Mouse (Mus musculus) kidney, postnatal 0 days (tissue): ENCODE data around the gene Crip3. TPM values are rescaled to one million over a fixed set of nuclear protein-coding genes. Genes with fewer than 3 reads are reported as not detected.

ENCODE experiments used
- ATAC-seq: fragments of 200-750 bp; cut with Nextera tagmentation; replicated peaks from 2 replicates; pipeline ENCODE4 v1.8.0; 2017; ENCODE audit warnings: low read depth, moderate number of reproducible peaks, moderate TSS enrichment, moderate library complexity; ENCODE audit not compliant: low FRiP score
- DNase-seq: peaks from one replicate; pipeline ENCODE4 v3.0.0-alpha.2; 2016; ENCODE audit warnings: low spot score
- H3K27ac ChIP-seq: fragments of 300-500 bp; sonication (generic); 2 replicates; pipeline ENCODE4 v1.5.1; 2014; ENCODE audit warnings: mild to moderate bottlenecking
- H3K27me3 ChIP-seq: fragments of 300-500 bp; sonication (generic); 2 replicates; pipeline ENCODE4 v1.6.1; 2014; ENCODE audit warnings: low read length, mixed read lengths; ENCODE audit not compliant: insufficient read depth
- H3K36me3 ChIP-seq: fragments of 300-500 bp; sonication (generic); 2 replicates; pipeline ENCODE4 v1.6.1; 2014; ENCODE audit warnings: low read length, mixed read lengths; ENCODE audit not compliant: insufficient read depth
- H3K4me1 ChIP-seq: fragments of 300-500 bp; sonication (generic); replicated peaks from 2 replicates; pipeline ENCODE4 v1.6.1; 2014; ENCODE audit warnings: antibody characterized with exemption, low read length, mixed read lengths; ENCODE audit not compliant: insufficient read depth
- H3K4me2 ChIP-seq: fragments of 300-500 bp; sonication (generic); 2 replicates; pipeline ENCODE4 v1.6.1; 2014; ENCODE audit warnings: mild to moderate bottlenecking, low read length, moderate library complexity, mixed read lengths
- H3K4me3 ChIP-seq: fragments of 300-500 bp; sonication (generic); replicated peaks from 2 replicates; pipeline ENCODE4 v1.5.1; 2014; ENCODE audit warnings: low read depth, low read length
- H3K9ac ChIP-seq: fragments of 300-500 bp; sonication (generic); 2 replicates; pipeline ENCODE4 v1.6.1; 2014; ENCODE audit warnings: low read depth, low read length
- H3K9me3 ChIP-seq: fragments of 300-500 bp; sonication (generic); replicated peaks from 2 replicates; pipeline ENCODE4 v1.6.1; 2016; ENCODE audit warnings: low read length, inconsistent platforms, mixed read lengths
- CTCF ChIP-seq: IDR thresholded peaks from 2 replicates; pipeline ENCODE4 v1.5.1; 2016; ENCODE audit warnings: antibody characterized with exemption, low read depth, mild to moderate bottlenecking, moderate library complexity
- WGBS: fragments of 180-500 bp; shearing (Covaris S2); extraction: QIAGEN DNeasy Blood & Tissue Kit; methylation state at CpG from one replicate; pipeline ENCODE4 v1.1.7; 2014; 5-methylcytosine and 5-hydroxymethylcytosine counted together
- polyA plus RNA-seq: library from polyadenylated mRNA; unstranded; fragments of >200 nt; fragmentation: Nextera tagmentation; extraction: Ambion mirVana; gene quantifications from 2 replicates; pipeline ENCODE4 v1.2.1, GENCODE M21; 2015

Gene Crip3
- polyA plus RNA-seq: 0.34 TPM in 2 replicates

GRCm38 (mm10) chr17:46428761-46429414 is at the start of gene Crip3:
Gene Crip3 (plus strand): TSS chr17:46428926.
- DNase-seq (peak; percentile 52), ATAC-seq (no peak; the same call in 1 of the 2 replicates)
- WGBS: 15% methylated on average over 18 of the region's 18 CpGs
- 0 out of 2 replicates have a peak within 1 kb of the TSS, but pooled peaks have one; percentile 5 for H3K4me3 ChIP-seq
- no peak within 1 kb of the TSS for H3K27ac ChIP-seq
- 0 out of 2 replicates have a peak, but pooled peaks cover 2% of the 10 kb centered on the region for H3K4me1 ChIP-seq
- H3K9ac ChIP-seq: no peak within 1 kb of the TSS
- peak within 1 kb of the TSS; percentile 51 for H3K4me2 ChIP-seq
- H3K27me3 ChIP-seq: no peaks in the 10 kb centered on the region
- H3K9me3 ChIP-seq: no peaks in the 10 kb centered on the region
- H3K36me3 ChIP-seq: no peaks in the 10 kb centered on the region
- no peak for TF ChIP-seq CTCF

- Histone ChIP-seq H3K4me2 (peak within 1 kb of the TSS; percentile 63), H3K27me3 (no peaks in the 10 kb centered on the region), H3K36me3 (0 out of 2 replicates have a peak, but pooled peaks cover 6% of the 10 kb centered on the region), H3K27ac (peak within 1 kb of the TSS; percentile 88), H3K9me3 (no peaks in the 10 kb centered on the region), H3K4me3 (peak within 1 kb of the TSS; percentile 97), H3K4me1 (peaks cover 5% of the 10 kb centered on the region; the same call in 1 of the 2 replicates), H3K9ac (peak within 1 kb of the TSS; percentile 93)
- WGBS: under 1% methylated on average over 61 of the region's 105 CpGs
- ATAC-seq: peak; percentile 99
- DNase-seq: peak; percentile 98
- TF ChIP-seq CTCF: peak; percentile 28
Measured at GRCm38 (mm10) chr17:46383294-46384060, 45.2 kb upstream of the Crip3 start, which contains the start of gene Zfp318. Gene Zfp318 (plus strand): TSS chr17:46383731.

- peak; percentile 44 for DNase-seq
- Histone ChIP-seq H3K4me2 (peak overlapping the region; percentile 63), H3K4me3 (peak overlapping the region; percentile 97), H3K36me3 (0 out of 2 replicates have a peak, but pooled peaks cover 9% of the 10 kb centered on the region), H3K9ac (peak overlapping the region; percentile 93), H3K27me3 (no peaks in the 10 kb centered on the region), H3K9me3 (no peaks in the 10 kb centered on the region), H3K4me1 (peaks cover 5% of the 10 kb centered on the region; the same call in 1 of the 2 replicates), H3K27ac (peak overlapping the region; percentile 88)
- no peak; the same call in 1 of the 2 replicates for ATAC-seq
- no peak for TF ChIP-seq CTCF
- under 1% methylated on average over 64 of the region's 70 CpGs for WGBS
Measured at GRCm38 (mm10) chr17:46384061-46384801, 44.5 kb upstream of the Crip3 start.

- no peak overlapping the region for H3K4me3 ChIP-seq
- 0 out of 2 replicates have a peak, but pooled peaks cover 14% of the 10 kb centered on the region for H3K36me3 ChIP-seq
- no peak overlapping the region for H3K9ac ChIP-seq
- DNase-seq: no peak
- H3K4me2 ChIP-seq: no peak overlapping the region
- H3K27ac ChIP-seq: no peak overlapping the region
- ATAC-seq: no peak
- H3K4me1 ChIP-seq: peaks cover 5% of the 10 kb centered on the region; the same call in 1 of the 2 replicates
- H3K9me3 ChIP-seq: no peaks in the 10 kb centered on the region
- TF ChIP-seq CTCF: no peak
- WGBS: 63% methylated on average over 3 of the region's 3 CpGs
- H3K27me3 ChIP-seq: no peaks in the 10 kb centered on the region
Measured at GRCm38 (mm10) chr17:46388200-46388599, 40.5 kb upstream of the Crip3 start.

GRCm38 (mm10) chr17:46393012-46393411 is 35.7 kb upstream of the Crip3 start:
- no peak overlapping the region for H3K9ac ChIP-seq
- WGBS: 47% methylated on average over 2 of the region's 2 CpGs
- no peak overlapping the region for H3K4me2 ChIP-seq
- ATAC-seq (no peak), DNase-seq (peak; percentile 71)
- no peaks in the 10 kb centered on the region for H3K9me3 ChIP-seq
- 0 out of 2 replicates have a peak, but pooled peaks cover 19% of the 10 kb centered on the region for H3K36me3 ChIP-seq
- H3K4me1 ChIP-seq: no peaks in the 10 kb centered on the region
- no peak overlapping the region for H3K27ac ChIP-seq
- no peak overlapping the region for H3K4me3 ChIP-seq
- H3K27me3 ChIP-seq: no peaks in the 10 kb centered on the region
- peak; percentile 83 for TF ChIP-seq CTCF
